Mouse (Mus musculus): ENCODE data around the gene Gm19965.

Gm19965 gene

DNA sequence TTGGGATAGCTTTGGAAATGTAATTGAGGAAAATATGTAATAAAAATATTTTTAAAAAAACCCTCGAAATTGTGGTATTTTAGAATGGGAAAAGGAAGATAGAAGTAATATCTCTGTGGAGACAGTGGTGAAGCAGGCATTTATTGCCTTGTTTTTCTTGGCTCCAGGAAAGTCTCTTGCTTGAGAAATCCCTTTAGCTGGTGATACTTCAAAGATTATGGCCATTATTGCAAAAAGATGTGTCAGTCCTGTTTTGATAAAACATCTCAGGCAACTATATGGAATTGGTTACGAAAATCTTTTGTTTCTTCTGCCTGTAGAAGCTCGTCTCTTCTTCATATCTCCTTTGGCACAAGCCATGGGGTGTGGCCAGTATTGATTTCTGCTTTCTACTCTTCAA lies at the start of gene Gm19965:
Gm19965 (plus strand) TSS at position 301 of the 400 bp plus-strand sequence.
- DNase-seq (ENCODE audit: low spot score in 2 of 2) = no peak

- DNase-seq (ENCODE audit: low spot score in 2 of 2) = no peak
Observed at GRCm38 (mm10) chr1:116782471-116782989, 20.3 kb upstream of the Gm19965 start.
